Comparison of ENCODE assay signal across 19 mouse cellular contexts in the genomic region with DNA sequence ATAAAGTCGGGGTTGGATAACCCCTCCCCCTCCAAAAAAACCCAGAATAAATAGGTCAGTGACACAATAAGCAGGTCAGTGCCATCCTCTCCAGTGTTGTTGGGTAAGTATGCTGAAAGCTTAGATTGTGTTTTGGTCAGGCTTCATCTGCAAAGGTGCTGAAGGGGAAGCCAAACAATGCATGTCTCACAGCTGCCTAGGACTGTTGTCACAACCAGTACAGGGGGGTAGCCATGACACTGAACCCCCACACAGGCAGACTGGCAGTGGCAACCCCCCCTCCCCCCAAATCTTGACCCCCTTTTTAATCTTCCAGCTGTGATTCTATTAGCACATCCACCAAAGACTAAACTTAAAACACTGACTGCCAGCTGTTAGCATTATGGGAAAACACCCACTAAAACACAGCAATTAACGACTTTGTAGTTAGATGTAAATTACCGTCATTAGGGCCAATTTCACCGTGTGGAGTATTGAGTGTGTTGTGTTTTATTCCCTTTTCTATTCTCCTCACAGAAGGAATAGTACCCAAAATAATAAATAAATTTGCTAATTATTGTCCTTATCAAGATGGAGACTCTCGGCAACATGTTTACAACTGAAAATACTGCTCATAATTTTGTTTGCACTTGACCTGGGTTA.
"Had no signal": no experiment of that assay in that cellular context is flagged by ENCODE, and none has a peak within 500 bp of the region (broad histone marks: within the 10 kb centered on the region; RNA-seq: fewer than 3 reads in every experiment).

No protein-coding gene starts in this region.

- H3K27ac ChIP-seq: limb, embryonic 12.5 days; limb, embryonic 15.5 days; liver, embryonic 14.5 days; macrophage; midbrain, embryonic 12.5 days; midbrain, embryonic 15.5 days; neural tube, embryonic 13.5 days; stomach, embryonic 15.5 days had no signal

- H3K36me3 ChIP-seq: limb, embryonic 12.5 days; limb, embryonic 15.5 days; midbrain, embryonic 12.5 days; midbrain, embryonic 15.5 days; neural tube, embryonic 13.5 days; stomach, embryonic 15.5 days had no signal

- ATAC-seq: liver, postnatal 0 days; lung, postnatal 0 days; midbrain, embryonic 15.5 days had no signal

- DNase-seq: kidney, adult 9 months; kidney, postnatal 14 days; kidney, postnatal 4 days; left cerebral cortex, postnatal 4 days; liver, postnatal 0 days; lung, embryonic 14.5 days; right cerebral cortex, postnatal 25 days; spleen, adult 18-20 months; thymus, postnatal 25 days had no signal

- H3K9me3 ChIP-seq: limb, embryonic 12.5 days; limb, embryonic 15.5 days; midbrain, embryonic 12.5 days; midbrain, embryonic 15.5 days; neural tube, embryonic 13.5 days; stomach, embryonic 15.5 days had no signal

- H3K27me3 ChIP-seq: limb, embryonic 12.5 days; limb, embryonic 15.5 days; midbrain, embryonic 12.5 days; midbrain, embryonic 15.5 days; neural tube, embryonic 13.5 days; stomach, embryonic 15.5 days had no signal

- H3K4me2 ChIP-seq: limb, embryonic 12.5 days; limb, embryonic 15.5 days; liver, embryonic 11.5 days; lung, embryonic 14.5 days; midbrain, embryonic 12.5 days; midbrain, embryonic 15.5 days; neural tube, embryonic 13.5 days; stomach, embryonic 15.5 days had no signal

- H3K4me3 ChIP-seq: limb, embryonic 12.5 days; limb, embryonic 15.5 days; midbrain, embryonic 12.5 days; midbrain, embryonic 15.5 days; neural tube, embryonic 13.5 days; stomach, embryonic 15.5 days had no signal

- H3K4me1 ChIP-seq: limb, embryonic 12.5 days; limb, embryonic 15.5 days; midbrain, embryonic 12.5 days; midbrain, embryonic 15.5 days; neural tube, embryonic 13.5 days; stomach, embryonic 15.5 days had no signal

- H3K9ac ChIP-seq: limb, embryonic 12.5 days; limb, embryonic 15.5 days; liver, embryonic 14.5 days; liver, postnatal 0 days; lung, embryonic 14.5 days; midbrain, embryonic 12.5 days; midbrain, embryonic 15.5 days; neural tube, embryonic 13.5 days; stomach, embryonic 15.5 days had no signal
